Mouse (Mus musculus) liver, adult 2 months (tissue): ENCODE results near the gene Hist1h2bk. TPM values are rescaled to one million over a fixed set of nuclear protein-coding genes. Genes with fewer than 3 reads are reported as not detected.
A peak's percentile ranks its signal among the peaks of the same experiment; 100 is the strongest.

Experiments used
- DNase-seq: peaks from one replicate; pipeline ENCODE4 v3.0.0-alpha.2; 2011; ENCODE audit warnings: low read depth, low spot score; ENCODE audit errors: extremely low read depth
- H3K27ac ChIP-seq: fragments of 200-500 bp; replicated peaks from 2 replicates; pipeline ENCODE4 v1.5.1; 2012; ENCODE audit warnings: low read depth, mild to moderate bottlenecking, control low read depth, inconsistent platforms, low read length; ENCODE audit not compliant: insufficient read depth
- H3K27me3 ChIP-seq: fragments of 200-500 bp; 2 replicates; pipeline ENCODE4 v1.6.1; 2012; ENCODE audit warnings: mild to moderate bottlenecking, moderate library complexity, low read length, inconsistent platforms; ENCODE audit not compliant: control insufficient read depth, insufficient read depth
- H3K36me3 ChIP-seq: fragments of 200-500 bp; 2 replicates; pipeline ENCODE4 v1.6.1; 2012; ENCODE audit warnings: low read length, inconsistent platforms; ENCODE audit not compliant: control insufficient read depth, insufficient read depth
- H3K4me1 ChIP-seq: fragments of 200-500 bp; 2 replicates; pipeline ENCODE4 v1.6.1; 2011; ENCODE audit warnings: low read length; ENCODE audit not compliant: control insufficient read depth, insufficient read depth
- H3K4me3 ChIP-seq: fragments of 200-500 bp; 2 replicates; pipeline ENCODE4 v1.5.1; 2011; ENCODE audit warnings: low read depth, mild to moderate bottlenecking, control low read depth, low read length, moderate library complexity; ENCODE audit not compliant: insufficient read depth
- H3K79me2 ChIP-seq: fragments of 200-500 bp; 2 replicates; pipeline ENCODE4 v1.6.1; 2012; ENCODE audit warnings: inconsistent platforms, mild to moderate bottlenecking, low read length, moderate library complexity; ENCODE audit not compliant: control insufficient read depth, insufficient read depth
- H3K9ac ChIP-seq: fragments of 200-500 bp; 2 replicates; pipeline ENCODE4 v1.6.1; 2012; ENCODE audit warnings: low read depth, mild to moderate bottlenecking, control low read depth, inconsistent platforms, low read length
- CTCF ChIP-seq: fragments of 200-500 bp; IDR thresholded peaks from 2 replicates; pipeline ENCODE4 v1.5.1; 2011; ENCODE audit warnings: low read depth, low read length, control low read depth
- POLR2A ChIP-seq: fragments of 200-500 bp; IDR thresholded peaks from 2 replicates; pipeline ENCODE4 v1.6.1; 2011; ENCODE audit warnings: low read length, control low read depth; ENCODE audit not compliant: insufficient read depth; ENCODE audit errors: extremely low read depth
- WGBS: fragments of 180-500 bp; shearing (Covaris S2); methylation state at CpG from one replicate; pipeline ENCODE4 v1.1.7; 2018; 5-methylcytosine and 5-hydroxymethylcytosine counted together
- polyA plus RNA-seq: library from polyadenylated mRNA; depleted of rRNA; stranded (reverse); fragments of >200 nt; gene quantifications from 2 replicates; pipeline ENCODE4 v1.2.3, GENCODE M21; 2012
- total RNA-seq: library from RNA; depleted of rRNA; stranded (reverse); fragments of >200 nt; gene quantifications from 2 replicates; pipeline ENCODE4 v1.2.3, GENCODE M21; 2014

Gene Hist1h2bk
- total and polyA plus RNA-seq, 2 experiments, result 0.48 to 15.6 TPM

DNA sequence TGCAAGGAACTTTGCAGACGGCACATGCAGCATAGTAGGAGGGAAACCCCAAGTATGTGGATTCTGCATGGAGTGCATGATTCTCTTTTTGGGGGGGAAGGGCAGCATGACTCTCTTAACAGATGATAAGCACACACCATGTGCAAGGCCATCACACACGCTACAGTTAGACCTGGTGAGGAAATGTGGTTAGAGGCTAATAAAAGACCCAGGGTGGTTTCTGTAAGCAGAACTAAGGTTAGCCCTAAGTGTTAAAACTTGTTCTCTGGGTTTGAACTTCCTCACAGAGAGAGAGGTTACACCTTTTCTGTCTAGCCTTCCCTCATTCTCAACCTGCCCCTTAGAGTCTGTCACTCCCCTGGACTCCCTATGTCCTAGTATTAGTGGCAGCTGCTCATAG lies 34.3 kb upstream of the Hist1h2bk start:
- Histone ChIP-seq H3K4me3 (no peak overlapping the region), H3K27me3 (peaks cover 24% of the 10 kb centered on the region), H3K4me1 (peaks cover 3% of the 10 kb centered on the region; the same call in 1 of the 2 replicates), H3K79me2 (no peaks in the 10 kb centered on the region), H3K9ac (no peak overlapping the region), H3K36me3 (no peaks in the 10 kb centered on the region), H3K27ac (no peak overlapping the region)
- WGBS, result 73% methylated on average over 2 of the region's 2 CpGs
- TF ChIP-seq POLR2A, result no peak
- no peak for TF ChIP-seq CTCF
- DNase-seq, result no peak

DNA sequence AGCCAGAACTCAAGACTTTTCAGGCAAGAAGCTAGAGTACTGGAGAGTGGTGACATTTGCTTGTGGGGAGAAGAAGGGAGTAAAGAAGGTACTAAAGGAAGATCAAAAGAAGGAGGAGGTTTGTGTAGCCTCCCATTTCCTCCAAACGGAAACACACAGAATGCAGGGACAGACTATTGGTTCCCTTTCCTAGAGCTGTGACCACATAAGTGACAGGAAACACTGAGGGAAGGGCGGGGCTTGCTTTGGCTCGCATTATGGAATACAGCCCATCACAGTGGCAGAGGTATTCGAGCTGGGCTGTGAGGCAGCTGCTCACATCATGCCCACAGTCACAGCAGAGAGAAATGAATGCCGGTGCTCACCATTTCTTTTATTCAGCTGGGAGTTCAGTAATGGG lies 33.8 kb upstream of the Hist1h2bk start:
- Histone ChIP-seq H3K27ac (no peak overlapping the region), H3K36me3 (no peaks in the 10 kb centered on the region), H3K4me3 (no peak overlapping the region), H3K79me2 (no peaks in the 10 kb centered on the region), H3K4me1 (peaks cover 5% of the 10 kb centered on the region), H3K9ac (no peak overlapping the region), H3K27me3 (peaks cover 24% of the 10 kb centered on the region)
- no peak for TF ChIP-seq POLR2A
- no peak for TF ChIP-seq CTCF
- 46% methylated on average over 5 of the region's 5 CpGs for WGBS
- DNase-seq, result no peak

- Histone ChIP-seq H3K36me3 (no peaks in the 10 kb centered on the region), H3K4me1 (peaks cover 5% of the 10 kb centered on the region), H3K4me3 (peak overlapping the region; percentile 51), H3K27ac (no peak overlapping the region), H3K79me2 (no peaks in the 10 kb centered on the region), H3K27me3 (peaks cover 25% of the 10 kb centered on the region), H3K9ac (0 out of 2 replicates have a peak overlapping the region, but pooled peaks have one; percentile 15)
- TF ChIP-seq CTCF, result no peak
- no peak for DNase-seq
- WGBS, result 1% methylated on average over 45 of the region's 45 CpGs
These were observed 29.9 kb upstream of the Hist1h2bk start for GRCm38 (mm10) chr13:22005605-22006333.

DNA sequence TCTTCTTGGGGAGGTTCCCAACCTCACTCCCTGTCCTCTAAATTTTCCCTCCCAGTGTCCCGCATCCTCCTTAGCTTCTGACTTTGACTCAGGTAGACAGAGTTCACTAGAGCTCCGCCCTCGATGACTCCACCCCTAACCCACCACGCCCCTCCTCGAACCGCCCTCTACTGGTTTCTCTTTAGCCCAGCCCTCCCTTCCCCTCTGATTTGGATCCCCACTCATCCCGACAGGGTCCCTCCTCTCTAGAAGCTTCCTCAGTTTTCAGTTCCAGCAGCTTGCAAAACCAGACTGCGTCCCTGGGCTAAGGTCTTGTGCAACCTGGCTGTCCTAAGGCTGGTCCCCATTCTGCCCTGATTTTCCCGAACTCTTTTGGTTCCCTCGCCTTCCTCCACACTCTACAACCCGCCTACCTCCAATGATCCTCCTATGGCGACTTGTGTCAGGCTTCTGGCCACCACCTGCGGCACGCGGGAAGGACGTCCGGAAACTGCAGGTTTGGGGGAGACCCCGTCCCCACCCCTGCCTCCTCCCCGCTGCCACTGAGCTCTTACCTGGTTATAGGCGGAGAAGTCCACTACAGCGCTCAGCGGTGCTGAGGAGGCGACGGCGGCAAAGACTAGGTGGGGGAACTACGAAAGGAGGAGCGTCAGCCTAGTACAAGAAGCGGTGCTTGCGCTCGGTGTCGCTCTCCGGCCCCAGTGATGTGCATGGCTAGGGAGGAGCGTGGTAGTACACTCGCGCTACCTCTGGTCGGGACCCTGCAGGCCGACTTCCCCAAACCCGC lies 29.1 kb upstream of the Hist1h2bk start:
- Histone ChIP-seq H3K9ac (no peak overlapping the region), H3K27ac (no peak overlapping the region), H3K36me3 (no peaks in the 10 kb centered on the region), H3K79me2 (no peaks in the 10 kb centered on the region), H3K4me1 (peaks cover 5% of the 10 kb centered on the region), H3K4me3 (peak overlapping the region; percentile 51), H3K27me3 (peaks cover 24% of the 10 kb centered on the region)
- TF ChIP-seq CTCF (no peak), POLR2A (no peak)
- WGBS, result 2% methylated on average over 38 of the region's 38 CpGs
- DNase-seq, result peak; percentile 44

- 17% methylated on average over 18 of the region's 18 CpGs for WGBS
- H3K27ac ChIP-seq, result no peak overlapping the region
- H3K4me1 ChIP-seq, result peaks cover 5% of the 10 kb centered on the region
- DNase-seq, result no peak
- no peak for TF ChIP-seq POLR2A
- no peak for TF ChIP-seq CTCF
- no peak overlapping the region for H3K9ac ChIP-seq
- no peaks in the 10 kb centered on the region for H3K79me2 ChIP-seq
- H3K27me3 ChIP-seq, result peaks cover 24% of the 10 kb centered on the region
- H3K36me3 ChIP-seq, result no peaks in the 10 kb centered on the region
- peak overlapping the region; percentile 13; the same call in 1 of the 2 replicates for H3K4me3 ChIP-seq
These were observed 28.6 kb upstream of the Hist1h2bk start for GRCm38 (mm10) chr13:22007121-22007510.
